Mouse (Mus musculus) hindbrain, postnatal 0 days (tissue): ENCODE data around the gene Amn. TPM values are rescaled to one million over a fixed set of nuclear protein-coding genes. Genes with fewer than 3 reads are reported as not detected.
A peak's percentile ranks its signal among the peaks of the same experiment; 100 is the strongest.

Experiments
- ATAC-seq: fragments of 200-750 bp; cut with Nextera tagmentation; 2 replicates; pipeline ENCODE4 v1.8.0; 2017; ENCODE audit warnings: mild to moderate bottlenecking, moderate TSS enrichment, moderate library complexity
- DNase-seq: peaks from one replicate; pipeline ENCODE4 v3.0.0-alpha.2; 2015; ENCODE audit warnings: low spot score
- H3K27ac ChIP-seq: fragments of 300-500 bp; sonication (generic); 2 replicates; pipeline ENCODE4 v1.5.1; 2014; ENCODE audit warnings: mild to moderate bottlenecking
- H3K27me3 ChIP-seq: fragments of 300-500 bp; sonication (generic); 2 replicates; pipeline ENCODE4 v1.6.1; 2014; ENCODE audit warnings: low read length, mixed read lengths; ENCODE audit not compliant: insufficient read depth
- H3K36me3 ChIP-seq: fragments of 300-500 bp; sonication (generic); 2 replicates; pipeline ENCODE4 v1.6.1; 2014; ENCODE audit warnings: low read length, mixed read lengths; ENCODE audit not compliant: insufficient read depth
- H3K4me1 ChIP-seq: fragments of 300-500 bp; sonication (generic); 2 replicates; pipeline ENCODE4 v1.6.1; 2014; ENCODE audit warnings: antibody characterized with exemption, low read length, mixed read lengths; ENCODE audit not compliant: insufficient read depth
- H3K4me2 ChIP-seq: fragments of 300-500 bp; sonication (generic); 2 replicates; pipeline ENCODE4 v1.6.1; 2014; ENCODE audit warnings: low read depth, mild to moderate bottlenecking, low read length, moderate library complexity, mixed read lengths
- H3K4me3 ChIP-seq: fragments of 300-500 bp; sonication (generic); 2 replicates; pipeline ENCODE4 v1.5.1; 2014; ENCODE audit warnings: low read length
- H3K9ac ChIP-seq: fragments of 300-500 bp; sonication (generic); replicated peaks from 2 replicates; pipeline ENCODE4 v1.6.1; 2014; ENCODE audit warnings: mild to moderate bottlenecking, low read length, moderate library complexity, mixed read lengths
- H3K9me3 ChIP-seq: fragments of 300-500 bp; sonication (generic); 2 replicates; pipeline ENCODE4 v1.6.1; 2016; ENCODE audit warnings: low read length, mixed read lengths
- CTCF ChIP-seq: IDR thresholded peaks from 2 replicates; pipeline ENCODE4 v1.5.1; 2016; ENCODE audit warnings: antibody characterized with exemption, control low read depth, low read depth
- WGBS: fragments of 180-500 bp; shearing (Covaris S2); extraction: QIAGEN DNeasy Blood & Tissue Kit; methylation state at CpG from one replicate; pipeline ENCODE4 v1.1.7; 2014; 5-methylcytosine and 5-hydroxymethylcytosine counted together
- polyA plus RNA-seq: library from polyadenylated mRNA; unstranded; fragments of >200 nt; fragmentation: Nextera tagmentation; extraction: Ambion mirVana; gene quantifications from 2 replicates; pipeline ENCODE4 v1.2.1, GENCODE M21; 2015
- total RNA-seq: library from RNA; depleted of rRNA; stranded (reverse); fragments of >200 nt; gene quantifications from 2 replicates; pipeline ENCODE4 v1.2.3, GENCODE M21; 2014

Amn gene
- total and polyA plus RNA-seq, 2 experiments from 2014 or later = 106 to 133 TPM

GRCm38 (mm10) chr12:111265212-111265611 is 5.7 kb upstream of the Amn start:
- DNase-seq (no peak), ATAC-seq (no peak)
- Histone ChIP-seq H3K4me3 (no peak overlapping the region), H3K4me2 (no peak overlapping the region), H3K4me1 (no peaks in the 10 kb centered on the region), H3K27ac (no peak overlapping the region), H3K27me3 (peaks cover 5% of the 10 kb centered on the region; the same call in 1 of the 2 replicates), H3K9me3 (no peaks in the 10 kb centered on the region), H3K9ac (no peak overlapping the region), H3K36me3 (peaks cover 13% of the 10 kb centered on the region)
- TF ChIP-seq CTCF = no peak
- WGBS = 61% methylated on average over 5 of the region's 5 CpGs

- Histone ChIP-seq H3K9ac (no peak overlapping the region), H3K27ac (no peak overlapping the region), H3K9me3 (no peaks in the 10 kb centered on the region), H3K4me2 (no peak overlapping the region), H3K27me3 (peaks cover 17% of the 10 kb centered on the region), H3K4me3 (no peak overlapping the region), H3K4me1 (no peaks in the 10 kb centered on the region), H3K36me3 (peaks cover 10% of the 10 kb centered on the region)
- 84% methylated on average over 12 of the region's 12 CpGs for WGBS
- ATAC-seq = no peak
- TF ChIP-seq CTCF = no peak
- no peak for DNase-seq
These were observed 4.3 kb upstream of the Amn start for GRCm38 (mm10) chr12:111266592-111266991.

- no peaks in the 10 kb centered on the region for H3K9me3 ChIP-seq
- H3K36me3 ChIP-seq = peaks cover 9% of the 10 kb centered on the region
- H3K9ac ChIP-seq = no peak overlapping the region
- H3K4me2 ChIP-seq = no peak overlapping the region
- no peak for TF ChIP-seq CTCF
- ATAC-seq (no peak), DNase-seq (no peak)
- H3K4me1 ChIP-seq = no peaks in the 10 kb centered on the region
- H3K4me3 ChIP-seq = no peak overlapping the region
- peaks cover 20% of the 10 kb centered on the region for H3K27me3 ChIP-seq
- 78% methylated on average over 4 of the region's 4 CpGs for WGBS
- no peak overlapping the region for H3K27ac ChIP-seq
These were observed 3.1 kb upstream of the Amn start for GRCm38 (mm10) chr12:111267673-111268325.

GRCm38 (mm10) chr12:111271406-111271805 is 511 bp downstream of the Amn start:
- peaks cover 42% of the 10 kb centered on the region for H3K27me3 ChIP-seq
- 8% methylated on average over 27 of the region's 28 CpGs for WGBS
- no peak for TF ChIP-seq CTCF
- DNase-seq = no peak
- 0 out of 2 replicates have a peak, but pooled peaks cover 7% of the 10 kb centered on the region for H3K4me1 ChIP-seq
- no peak for ATAC-seq
- H3K4me2 ChIP-seq = no peak overlapping the region
- no peaks in the 10 kb centered on the region for H3K36me3 ChIP-seq
- H3K27ac ChIP-seq = no peak overlapping the region
- H3K9ac ChIP-seq = no peak overlapping the region
- H3K4me3 ChIP-seq = no peak overlapping the region
- no peaks in the 10 kb centered on the region for H3K9me3 ChIP-seq

GRCm38 (mm10) chr12:111271966-111272365 is 1.1 kb downstream of the Amn start:
- no peaks in the 10 kb centered on the region for H3K9me3 ChIP-seq
- H3K4me2 ChIP-seq = no peak overlapping the region
- H3K27me3 ChIP-seq = peaks cover 43% of the 10 kb centered on the region
- H3K36me3 ChIP-seq = no peaks in the 10 kb centered on the region
- ATAC-seq (no peak), DNase-seq (no peak)
- H3K4me3 ChIP-seq = no peak overlapping the region
- 0 out of 2 replicates have a peak, but pooled peaks cover 7% of the 10 kb centered on the region for H3K4me1 ChIP-seq
- TF ChIP-seq CTCF = no peak
- H3K9ac ChIP-seq = no peak overlapping the region
- 40% methylated on average over 8 of the region's 8 CpGs for WGBS
- no peak overlapping the region for H3K27ac ChIP-seq

GRCm38 (mm10) chr12:111272420-111272819 is 1.5 kb downstream of the Amn start:
- no peak overlapping the region for H3K9ac ChIP-seq
- no peak for ATAC-seq
- peak; percentile 86 for DNase-seq
- H3K4me2 ChIP-seq = no peak overlapping the region
- no peak overlapping the region for H3K27ac ChIP-seq
- no peaks in the 10 kb centered on the region for H3K9me3 ChIP-seq
- 27% methylated on average over 12 of the region's 12 CpGs for WGBS
- peaks cover 43% of the 10 kb centered on the region for H3K27me3 ChIP-seq
- no peaks in the 10 kb centered on the region for H3K36me3 ChIP-seq
- 0 out of 2 replicates have a peak, but pooled peaks cover 7% of the 10 kb centered on the region for H3K4me1 ChIP-seq
- H3K4me3 ChIP-seq = no peak overlapping the region
- peak; percentile 88 for TF ChIP-seq CTCF

GRCm38 (mm10) chr12:111274006-111274405 is 3.1 kb downstream of the Amn start:
- 2% methylated on average over 28 of the region's 28 CpGs for WGBS
- Histone ChIP-seq H3K4me3 (peak overlapping the region; percentile 45), H3K27ac (no peak overlapping the region), H3K4me2 (peak overlapping the region; percentile 65), H3K9me3 (no peaks in the 10 kb centered on the region), H3K4me1 (0 out of 2 replicates have a peak, but pooled peaks cover 7% of the 10 kb centered on the region), H3K9ac (peak overlapping the region; percentile 65), H3K27me3 (peaks cover 43% of the 10 kb centered on the region), H3K36me3 (no peaks in the 10 kb centered on the region)
- no peak for TF ChIP-seq CTCF
- peak; percentile 15 for DNase-seq
- peak; percentile 25; the same call in 1 of the 2 replicates for ATAC-seq
